Mouse (Mus musculus): ENCODE data around the gene Pigc. TPM values are rescaled to one million over a fixed set of nuclear protein-coding genes. Genes with fewer than 3 reads are reported as not detected.

Pigc gene
- total and polyA plus RNA-seq, 3 experiments, result 11.7 to 17.4 (median 12.4) TPM

GRCm38 (mm10) chr1:161931313-161931712 lies 37.7 kb upstream of the Pigc start:
- H3K4me3 ChIP-seq (replicated peaks in 1 of 3; ENCODE audit: low read depth in 2 of 3, low read length in 2 of 3, poor library complexity in 1 of 3), result no peak overlapping the region
- dilution Hi-C loops (cut with MboI; ENCODE audit: extremely low pct_ligation_motif_present, extremely low pct_unique_long_range_greater_than_20kb, low sequenced_read_pairs), result no loop called here
- no peak overlapping the region for H3K9ac ChIP-seq (ENCODE audit: insufficient read depth, low read depth)
- no peak overlapping the region for H3K27ac ChIP-seq (ENCODE audit: insufficient read depth, low read depth)
- H3K27me3 ChIP-seq (replicated peaks), result no peaks in the 10 kb centered on the region
- TF ChIP-seq E2F4 (IDR thresholded peaks at IDR 0.05; ENCODE audit: insufficient replicate concordance, low read depth, low read length) (no peak), EP300 (IDR thresholded peaks at IDR 0.05; ENCODE audit: low read length) (no peak), MXI1 (IDR thresholded peaks at IDR 0.05; ENCODE audit: low read depth, low read length) (no peak), ZNF384 (IDR thresholded peaks at IDR 0.05; ENCODE audit: low read depth, low read length) (no peak), KAT2A (IDR thresholded peaks at IDR 0.05; ENCODE audit: insufficient replicate concordance, low read length) (no peak), IRF4 (IDR thresholded peaks at IDR 0.05; ENCODE audit: low read depth, low read length) (no peak), RAD21 (IDR thresholded peaks at IDR 0.05; ENCODE audit: low read depth, low read length) (no peak), JUND (conservative IDR thresholded peaks at IDR 0.05; ENCODE audit: low read depth, low read length) (no peak)
- H3K4me2 ChIP-seq (ENCODE audit: insufficient read depth, low read depth, poor library complexity, severe bottlenecking), result no peak overlapping the region
- in situ Hi-C loops (cut with MboI; ENCODE audit: low pct_ligation_motif_present, low pct_unique_long_range_greater_than_20kb, low sequenced_read_pairs), result no loop called here
- H3K4me1 ChIP-seq (ENCODE audit: control insufficient read depth in 1 of 2, insufficient read depth in 2 of 2), result 0 out of 4 replicates have a peak, but pooled peaks cover 0 to 2% of the 10 kb centered on the region in 2 experiments
- DNase-seq (ENCODE audit: extremely low read depth), result no peak
- H3K36me3 ChIP-seq (replicated peaks in 1 of 2; ENCODE audit: control insufficient read depth in 1 of 2, insufficient read depth in 1 of 2, low read length in 1 of 2), result no peaks in the 10 kb centered on the region
- H3K9me3 ChIP-seq (replicated peaks; ENCODE audit: low read length), result no peaks in the 10 kb centered on the region
- no peaks in the 10 kb centered on the region for H3K79me2 ChIP-seq (replicated peaks; ENCODE audit: control insufficient read depth, extremely low read depth, insufficient read depth, poor library complexity, severe bottlenecking)

GRCm38 (mm10) chr1:161931817-161932216 lies 37.2 kb upstream of the Pigc start:
- no peak overlapping the region for H3K4me3 ChIP-seq (replicated peaks in 1 of 3; ENCODE audit: low read depth in 2 of 3, low read length in 2 of 3, poor library complexity in 1 of 3)
- no peak overlapping the region for H3K4me2 ChIP-seq (ENCODE audit: insufficient read depth, low read depth, poor library complexity, severe bottlenecking)
- no peak for TF ChIP-seq HCFC1 (IDR thresholded peaks at IDR 0.05; ENCODE audit: low read depth, low read length)
- TF ChIP-seq TCF12 (IDR thresholded peaks at IDR 0.05; ENCODE audit: low read depth, low read length), result no peak
- no peak for TF ChIP-seq CTCF (conservative IDR thresholded peaks at IDR 0.05 in 1 of 2, IDR thresholded peaks at IDR 0.05 in 1 of 2; ENCODE audit: low read depth in 2 of 2, low read length in 2 of 2)
- no peak for TF ChIP-seq E2F4 (IDR thresholded peaks at IDR 0.05; ENCODE audit: insufficient replicate concordance, low read depth, low read length)
- no peak for TF ChIP-seq NRF1 (IDR thresholded peaks at IDR 0.05; ENCODE audit: low read depth, low read length)
- TF ChIP-seq RCOR1 (conservative IDR thresholded peaks at IDR 0.05; ENCODE audit: low read depth, low read length), result no peak
- no peak for TF ChIP-seq CHD2 (IDR thresholded peaks at IDR 0.05; ENCODE audit: low read length)
- H3K9ac ChIP-seq (ENCODE audit: insufficient read depth, low read depth), result no peak overlapping the region
- no peaks in the 10 kb centered on the region for H3K79me2 ChIP-seq (replicated peaks; ENCODE audit: control insufficient read depth, extremely low read depth, insufficient read depth, poor library complexity, severe bottlenecking)
- in situ Hi-C loops (cut with MboI; ENCODE audit: low pct_ligation_motif_present, low pct_unique_long_range_greater_than_20kb, low sequenced_read_pairs) (no loop called here), dilution Hi-C loops (cut with MboI; ENCODE audit: extremely low pct_ligation_motif_present, extremely low pct_unique_long_range_greater_than_20kb, low sequenced_read_pairs) (no loop called here)
- H3K4me1 ChIP-seq (ENCODE audit: control insufficient read depth in 1 of 2, insufficient read depth in 2 of 2), result 0 out of 4 replicates have a peak, but pooled peaks cover 0 to 2% of the 10 kb centered on the region in 2 experiments
- DNase-seq (ENCODE audit: extremely low read depth), result no peak
- no peaks in the 10 kb centered on the region for H3K27me3 ChIP-seq (replicated peaks)
- H3K9me3 ChIP-seq (replicated peaks; ENCODE audit: low read length), result no peaks in the 10 kb centered on the region
- H3K36me3 ChIP-seq (replicated peaks in 1 of 2; ENCODE audit: control insufficient read depth in 1 of 2, insufficient read depth in 1 of 2, low read length in 1 of 2), result no peaks in the 10 kb centered on the region
- H3K27ac ChIP-seq (ENCODE audit: insufficient read depth, low read depth), result no peak overlapping the region

- H3K9me3 ChIP-seq (replicated peaks; ENCODE audit: low read length), result no peaks in the 10 kb centered on the region
- no peak overlapping the region for H3K4me3 ChIP-seq (replicated peaks in 1 of 3; ENCODE audit: low read depth in 2 of 3, low read length in 2 of 3, poor library complexity in 1 of 3)
- TF ChIP-seq GABPA (IDR thresholded peaks at IDR 0.05; ENCODE audit: insufficient replicate concordance, low read depth, low read length) (no peak), CHD2 (IDR thresholded peaks at IDR 0.05; ENCODE audit: low read length) (no peak), TBP (conservative IDR thresholded peaks at IDR 0.05; ENCODE audit: low read depth, low read length) (no peak), IRF4 (IDR thresholded peaks at IDR 0.05; ENCODE audit: low read depth, low read length) (no peak), JUN (IDR thresholded peaks at IDR 0.05; ENCODE audit: insufficient read depth, low read depth, low read length) (no peak), MAX (IDR thresholded peaks at IDR 0.05; ENCODE audit: low read length) (no peak), SMC3 (IDR thresholded peaks at IDR 0.05; ENCODE audit: low read depth, low read length) (no peak), ETS1 (conservative IDR thresholded peaks at IDR 0.05; ENCODE audit: low read depth, low read length) (no peak), E2F4 (IDR thresholded peaks at IDR 0.05; ENCODE audit: insufficient replicate concordance, low read depth, low read length) (no peak)
- in situ Hi-C loops (cut with MboI; ENCODE audit: low pct_ligation_motif_present, low pct_unique_long_range_greater_than_20kb, low sequenced_read_pairs), result no loop called here
- H3K79me2 ChIP-seq (replicated peaks; ENCODE audit: control insufficient read depth, extremely low read depth, insufficient read depth, poor library complexity, severe bottlenecking), result no peaks in the 10 kb centered on the region
- H3K4me2 ChIP-seq (ENCODE audit: insufficient read depth, low read depth, poor library complexity, severe bottlenecking), result no peak overlapping the region
- no peaks in the 10 kb centered on the region for H3K27me3 ChIP-seq (replicated peaks)
- dilution Hi-C loops (cut with MboI; ENCODE audit: extremely low pct_ligation_motif_present, extremely low pct_unique_long_range_greater_than_20kb, low sequenced_read_pairs), result no loop called here
- H3K4me1 ChIP-seq (ENCODE audit: control insufficient read depth in 1 of 2, insufficient read depth in 2 of 2), result 0 out of 4 replicates have a peak, but pooled peaks cover 0 to 2% of the 10 kb centered on the region in 2 experiments
- DNase-seq (ENCODE audit: extremely low read depth), result no peak
- no peak overlapping the region for H3K27ac ChIP-seq (ENCODE audit: insufficient read depth, low read depth)
- no peaks in the 10 kb centered on the region for H3K36me3 ChIP-seq (replicated peaks in 1 of 2; ENCODE audit: control insufficient read depth in 1 of 2, insufficient read depth in 1 of 2, low read length in 1 of 2)
- H3K9ac ChIP-seq (ENCODE audit: insufficient read depth, low read depth), result no peak overlapping the region
These were observed 36.7 kb upstream of the Pigc start for GRCm38 (mm10) chr1:161932286-161932685.
